Mouse (Mus musculus): Measurements from ENCODE around the gene Jmjd8.

The Jmjd8 gene

GRCm38 (mm10) chr17:25877741-25878610, 49.3 kb downstream of the Jmjd8 start:
- DNase-seq (ENCODE audit: extremely low spot score), result no peak

GRCm38 (mm10) chr17:25878611-25879180, 50.0 kb downstream of the Jmjd8 start:
- no peak for DNase-seq (ENCODE audit: extremely low spot score)

GRCm38 (mm10) chr17:25879261-25879660, 50.6 kb downstream of the Jmjd8 start:
- DNase-seq (ENCODE audit: extremely low spot score), result peak; percentile 50

GRCm38 (mm10) chr17:25879750-25880149, 51.1 kb downstream of the Jmjd8 start:
- DNase-seq (ENCODE audit: extremely low spot score), result no peak

- peak; percentile 88 for DNase-seq (ENCODE audit: extremely low spot score)
These were observed 51.7 kb downstream of the Jmjd8 start, which contains the start of gene Wfikkn1 for GRCm38 (mm10) chr17:25880196-25880910. Wfikkn1 (minus strand) TSS chr17:25880858.

- DNase-seq (ENCODE audit: extremely low spot score), result peak; percentile 94
These were observed 52.4 kb downstream of the Jmjd8 start for GRCm38 (mm10) chr17:25880913-25881641.

All from embryo, embryonic 9.5 days (tissue).